Mouse (Mus musculus): ENCODE results near the gene Wdr3. TPM values are rescaled to one million over a fixed set of nuclear protein-coding genes. Genes with fewer than 3 reads are reported as not detected.
A peak's percentile ranks its signal among the peaks of the same experiment; 100 is the strongest.

Gene Wdr3
- polyA plus RNA-seq (2012; rRNA removed) = 1.2 and 3.2 TPM in 2 replicates

GRCm38 (mm10) chr3:100162315-100163105, at the start of gene Wdr3, which contains the start of gene Gdap2:
Gene Wdr3, minus strand, starts transcription at chr3:100162407.
Gene Gdap2, plus strand, starts transcription at chr3:100162381.
- Histone ChIP-seq H3K4me1 (ENCODE audit: control insufficient read depth, insufficient read depth, insufficient read length, low read length) (peaks cover 21% of the 10 kb centered on the region; the same call in 1 of the 2 replicates), H3K27ac (ENCODE audit: insufficient read depth, low read depth, low read length) (peak within 1 kb of the TSS; percentile 88), H3K4me3 (ENCODE audit: low read depth, low read length) (peak within 1 kb of the TSS; percentile 95), H3K36me3 (ENCODE audit: control insufficient read depth, insufficient read depth, low read length) (peaks cover 11% of the 10 kb centered on the region), H3K27me3 (ENCODE audit: control insufficient read depth, insufficient read depth, low read length) (no peaks in the 10 kb centered on the region)
- WGBS = under 1% methylated on average over 55 of the region's 55 CpGs
- TF ChIP-seq CTCF (IDR thresholded peaks at IDR 0.05; ENCODE audit: extremely low read depth, insufficient read length, insufficient replicate concordance, low read depth, low read length) (0 out of 2 replicates have a peak, but pooled peaks have one; percentile 10), POLR2A (IDR thresholded peaks at IDR 0.05; ENCODE audit: low read depth, low read length) (peak; percentile 98)

DNA sequence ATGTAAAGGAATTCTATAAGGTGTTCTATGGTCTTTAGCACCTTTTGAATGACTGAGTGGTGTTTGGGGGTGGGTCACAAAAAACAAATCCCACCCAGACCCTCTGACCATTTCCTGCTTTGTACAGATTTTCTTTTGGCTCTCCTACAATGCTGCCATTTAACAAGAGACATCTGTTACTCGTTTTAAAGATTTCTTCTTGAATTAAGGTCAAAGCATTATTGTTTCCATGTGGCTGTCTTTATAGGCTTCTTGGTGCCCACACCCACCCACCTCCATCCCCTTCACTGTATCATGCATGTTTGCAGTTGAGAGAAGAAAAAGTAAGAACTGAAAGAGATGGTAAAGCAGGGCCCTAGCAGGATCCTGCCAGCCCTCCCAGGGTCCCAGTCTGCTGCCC, 44.8 kb upstream of the Wdr3 start:
- no peaks in the 10 kb centered on the region for H3K27me3 ChIP-seq (ENCODE audit: control insufficient read depth, insufficient read depth, low read length)
- H3K4me1 ChIP-seq (ENCODE audit: control insufficient read depth, insufficient read depth, insufficient read length, low read length) = no peaks in the 10 kb centered on the region
- TF ChIP-seq CTCF (IDR thresholded peaks at IDR 0.05; ENCODE audit: extremely low read depth, insufficient read length, insufficient replicate concordance, low read depth, low read length) (no peak), POLR2A (IDR thresholded peaks at IDR 0.05; ENCODE audit: low read depth, low read length) (no peak)
- no peak overlapping the region for H3K27ac ChIP-seq (ENCODE audit: insufficient read depth, low read depth, low read length)
- WGBS = 52% methylated on average over 1 of the region's 1 CpGs
- peaks cover 32% of the 10 kb centered on the region for H3K36me3 ChIP-seq (ENCODE audit: control insufficient read depth, insufficient read depth, low read length)
- no peak overlapping the region for H3K4me3 ChIP-seq (ENCODE audit: low read depth, low read length)

GRCm38 (mm10) chr3:100201554-100201953, 39.3 kb upstream of the Wdr3 start:
- H3K36me3 ChIP-seq (ENCODE audit: control insufficient read depth, insufficient read depth, low read length) = peaks cover 58% of the 10 kb centered on the region
- H3K27ac ChIP-seq (ENCODE audit: insufficient read depth, low read depth, low read length) = no peak overlapping the region
- H3K4me1 ChIP-seq (ENCODE audit: control insufficient read depth, insufficient read depth, insufficient read length, low read length) = no peaks in the 10 kb centered on the region
- WGBS = 87% methylated on average over 7 of the region's 7 CpGs
- no peak overlapping the region for H3K4me3 ChIP-seq (ENCODE audit: low read depth, low read length)
- TF ChIP-seq CTCF (IDR thresholded peaks at IDR 0.05; ENCODE audit: extremely low read depth, insufficient read length, insufficient replicate concordance, low read depth, low read length) (no peak), POLR2A (IDR thresholded peaks at IDR 0.05; ENCODE audit: low read depth, low read length) (no peak)
- H3K27me3 ChIP-seq (ENCODE audit: control insufficient read depth, insufficient read depth, low read length) = no peaks in the 10 kb centered on the region

DNA sequence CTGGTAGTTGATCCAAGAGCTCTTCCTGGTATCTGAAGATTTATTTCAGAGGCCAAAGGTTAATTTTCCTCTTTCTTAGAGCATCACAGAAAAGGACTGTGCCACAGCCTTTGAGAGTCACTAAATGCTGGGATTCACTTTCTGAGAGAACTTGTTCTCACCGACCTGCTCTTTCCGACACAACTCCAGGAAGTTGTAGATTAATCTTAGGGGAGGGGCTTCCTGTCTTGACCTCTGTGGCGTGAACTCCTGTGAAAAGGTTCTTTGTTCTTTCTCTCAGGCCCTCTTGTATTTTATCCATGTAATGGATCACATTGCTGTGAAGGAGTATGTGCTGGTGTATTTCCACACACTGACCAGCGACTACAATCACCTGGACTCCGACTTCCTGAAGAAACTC, 32.0 kb upstream of the Wdr3 start:
- no peaks in the 10 kb centered on the region for H3K27me3 ChIP-seq (ENCODE audit: control insufficient read depth, insufficient read depth, low read length)
- no peak overlapping the region for H3K4me3 ChIP-seq (ENCODE audit: low read depth, low read length)
- 38% methylated on average over 5 of the region's 5 CpGs for WGBS
- TF ChIP-seq CTCF (IDR thresholded peaks at IDR 0.05; ENCODE audit: extremely low read depth, insufficient read length, insufficient replicate concordance, low read depth, low read length) = no peak
- no peak for TF ChIP-seq POLR2A (IDR thresholded peaks at IDR 0.05; ENCODE audit: low read depth, low read length)
- H3K36me3 ChIP-seq (ENCODE audit: control insufficient read depth, insufficient read depth, low read length) = peaks cover 53% of the 10 kb centered on the region
- no peaks in the 10 kb centered on the region for H3K4me1 ChIP-seq (ENCODE audit: control insufficient read depth, insufficient read depth, insufficient read length, low read length)
- H3K27ac ChIP-seq (ENCODE audit: insufficient read depth, low read depth, low read length) = no peak overlapping the region

DNA sequence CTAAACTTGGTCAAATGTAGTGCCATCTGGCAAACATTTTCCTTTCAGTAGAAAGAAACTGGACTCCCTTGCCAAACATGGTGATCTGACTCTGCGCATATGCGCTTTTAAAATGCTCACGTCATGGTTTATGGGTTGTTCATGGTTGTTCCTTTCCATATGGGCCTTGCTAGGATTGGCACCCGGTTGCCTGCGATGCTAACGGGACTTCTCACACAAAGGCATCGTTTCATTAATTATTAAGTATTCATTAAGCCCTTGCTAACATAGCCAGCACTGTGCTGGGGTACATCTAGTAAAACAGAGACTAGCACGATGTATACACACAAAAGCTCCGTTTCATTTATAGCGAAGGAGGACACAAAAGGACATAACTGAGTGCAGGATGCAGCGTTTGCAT, 27.7 kb upstream of the Wdr3 start:
- no peaks in the 10 kb centered on the region for H3K27me3 ChIP-seq (ENCODE audit: control insufficient read depth, insufficient read depth, low read length)
- TF ChIP-seq CTCF (IDR thresholded peaks at IDR 0.05; ENCODE audit: extremely low read depth, insufficient read length, insufficient replicate concordance, low read depth, low read length) = no peak
- TF ChIP-seq POLR2A (IDR thresholded peaks at IDR 0.05; ENCODE audit: low read depth, low read length) = no peak
- no peaks in the 10 kb centered on the region for H3K4me1 ChIP-seq (ENCODE audit: control insufficient read depth, insufficient read depth, insufficient read length, low read length)
- H3K36me3 ChIP-seq (ENCODE audit: control insufficient read depth, insufficient read depth, low read length) = peaks cover 38% of the 10 kb centered on the region
- H3K27ac ChIP-seq (ENCODE audit: insufficient read depth, low read depth, low read length) = no peak overlapping the region
- 91% methylated on average over 11 of the region's 11 CpGs for WGBS
- H3K4me3 ChIP-seq (ENCODE audit: low read depth, low read length) = no peak overlapping the region

GRCm38 (mm10) chr3:100189444-100189843, 27.2 kb upstream of the Wdr3 start:
- WGBS = 42% methylated on average over 1 of the region's 1 CpGs
- H3K36me3 ChIP-seq (ENCODE audit: control insufficient read depth, insufficient read depth, low read length) = peaks cover 37% of the 10 kb centered on the region
- no peaks in the 10 kb centered on the region for H3K4me1 ChIP-seq (ENCODE audit: control insufficient read depth, insufficient read depth, insufficient read length, low read length)
- TF ChIP-seq POLR2A (IDR thresholded peaks at IDR 0.05; ENCODE audit: low read depth, low read length) (no peak), CTCF (IDR thresholded peaks at IDR 0.05; ENCODE audit: extremely low read depth, insufficient read length, insufficient replicate concordance, low read depth, low read length) (no peak)
- H3K4me3 ChIP-seq (ENCODE audit: low read depth, low read length) = no peak overlapping the region
- H3K27ac ChIP-seq (ENCODE audit: insufficient read depth, low read depth, low read length) = no peak overlapping the region
- H3K27me3 ChIP-seq (ENCODE audit: control insufficient read depth, insufficient read depth, low read length) = no peaks in the 10 kb centered on the region

DNA sequence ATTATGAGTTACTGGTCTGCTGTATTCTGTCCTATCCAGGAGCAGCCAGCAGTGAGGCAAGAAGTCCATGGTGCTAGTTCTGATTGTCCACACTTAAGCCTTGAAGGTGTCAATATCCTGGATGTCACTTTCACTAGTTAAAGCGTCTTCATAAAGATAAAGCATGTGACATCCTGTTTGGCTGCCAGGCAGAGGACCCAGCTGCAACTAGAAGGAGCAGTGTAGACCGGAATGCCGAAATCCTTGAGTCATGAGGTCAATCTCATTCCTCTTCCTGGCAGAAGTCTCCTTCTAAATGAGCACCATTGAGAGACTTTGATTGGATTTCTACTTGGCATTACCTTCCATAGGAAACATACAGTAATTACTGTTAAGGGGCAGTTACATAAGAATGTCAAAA, 18.3 kb upstream of the Wdr3 start:
- WGBS = 78% methylated on average over 3 of the region's 3 CpGs
- Histone ChIP-seq H3K36me3 (ENCODE audit: control insufficient read depth, insufficient read depth, low read length) (peaks cover 43% of the 10 kb centered on the region), H3K4me3 (ENCODE audit: low read depth, low read length) (no peak overlapping the region), H3K27me3 (ENCODE audit: control insufficient read depth, insufficient read depth, low read length) (no peaks in the 10 kb centered on the region), H3K4me1 (ENCODE audit: control insufficient read depth, insufficient read depth, insufficient read length, low read length) (no peaks in the 10 kb centered on the region), H3K27ac (ENCODE audit: insufficient read depth, low read depth, low read length) (no peak overlapping the region)
- TF ChIP-seq POLR2A (IDR thresholded peaks at IDR 0.05; ENCODE audit: low read depth, low read length) (no peak), CTCF (IDR thresholded peaks at IDR 0.05; ENCODE audit: extremely low read depth, insufficient read length, insufficient replicate concordance, low read depth, low read length) (no peak)
